Mouse (Mus musculus) gastrocnemius, postnatal 10 days (tissue): ENCODE measurements around the gene Zbtb5. TPM values are rescaled to one million over a fixed set of nuclear protein-coding genes. Genes with fewer than 3 reads are reported as not detected.
A peak's percentile ranks its signal among the peaks of the same experiment; 100 is the strongest.
"Not testable (repeated sequence)": the region's sequence is repeated elsewhere in the genome, so short reads cannot be mapped to it uniquely, and the experiment has no call there.

Source experiments
- DNase-seq: peaks from one replicate; pipeline ENCODE4 v3.0.0; 2021; ENCODE audit warnings: mixed read lengths
- total RNA-seq, 2 experiments: library from RNA; stranded (reverse); gene quantifications; 2 replicates each; pipeline ENCODE4 v1.2.3; 2021

Gene Zbtb5
- total RNA-seq, 2 experiments from 2014 or later: 8.2 to 9.3 TPM

DNA sequence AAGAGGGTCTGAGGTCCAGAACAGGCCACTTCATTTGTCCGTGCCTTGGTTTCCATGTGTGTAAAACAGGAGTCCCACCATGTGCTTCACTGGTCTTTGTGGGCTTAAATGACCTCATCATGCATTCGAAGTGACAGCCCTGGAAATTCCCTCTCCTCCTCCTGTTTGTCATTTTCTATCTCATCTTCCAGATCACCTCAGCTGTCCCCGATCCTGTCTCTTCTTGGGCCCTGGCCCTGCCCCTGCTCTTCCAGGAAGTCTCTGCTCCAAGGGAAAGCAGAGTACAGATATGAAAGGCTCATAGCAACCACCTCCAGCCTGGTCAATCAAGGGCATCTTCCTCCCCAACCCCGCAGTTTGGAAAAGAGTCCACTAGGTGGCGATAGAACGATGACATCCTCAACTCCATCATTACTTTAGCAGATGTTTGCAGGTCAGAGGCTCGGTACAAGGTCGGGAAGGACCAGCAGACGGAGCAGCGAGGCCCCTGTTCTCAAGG lies 41.6 kb downstream of the Zbtb5 start:
- peak; percentile 62 for DNase-seq

DNA sequence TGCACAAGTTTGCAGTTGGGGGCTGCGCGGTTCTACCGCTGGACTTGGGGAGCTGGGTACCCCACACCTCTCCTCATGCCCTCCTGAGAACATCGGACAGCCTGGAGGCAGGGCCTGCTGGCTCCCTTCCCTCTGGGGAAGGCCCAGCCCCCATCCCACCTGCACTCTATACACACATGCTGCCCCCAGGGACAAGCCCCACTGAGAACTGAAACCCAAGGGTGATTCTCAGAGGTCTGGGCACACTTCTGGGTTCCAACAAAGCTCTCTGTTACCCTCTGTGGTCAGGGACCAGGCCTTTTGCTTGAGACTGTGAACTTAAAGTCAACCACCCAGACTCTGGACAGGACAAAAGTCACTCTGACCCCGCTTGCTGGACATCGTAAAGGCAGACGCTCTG lies 42.2 kb downstream of the Zbtb5 start:
- DNase-seq: no peak

DNA sequence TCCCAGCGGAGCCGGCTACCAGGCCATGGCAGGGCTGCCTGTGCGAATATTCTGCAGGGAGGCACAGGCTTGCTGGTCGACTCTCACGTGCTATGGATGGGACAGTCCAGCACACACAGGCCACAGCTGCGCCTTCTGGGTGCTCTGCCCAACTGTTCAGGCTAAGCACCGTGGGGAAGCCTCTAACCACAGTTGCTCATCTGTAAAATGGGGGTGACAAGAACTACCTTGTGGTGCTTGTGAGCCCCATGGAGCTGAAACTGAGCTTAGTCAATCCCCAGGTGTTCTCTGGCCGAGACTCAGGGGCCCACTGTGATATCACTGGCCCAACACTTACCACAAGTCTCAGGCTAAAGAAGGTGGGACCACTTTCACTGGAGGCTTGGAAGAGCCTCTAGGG lies 44.8 kb downstream of the Zbtb5 start:
- DNase-seq: no peak

DNA sequence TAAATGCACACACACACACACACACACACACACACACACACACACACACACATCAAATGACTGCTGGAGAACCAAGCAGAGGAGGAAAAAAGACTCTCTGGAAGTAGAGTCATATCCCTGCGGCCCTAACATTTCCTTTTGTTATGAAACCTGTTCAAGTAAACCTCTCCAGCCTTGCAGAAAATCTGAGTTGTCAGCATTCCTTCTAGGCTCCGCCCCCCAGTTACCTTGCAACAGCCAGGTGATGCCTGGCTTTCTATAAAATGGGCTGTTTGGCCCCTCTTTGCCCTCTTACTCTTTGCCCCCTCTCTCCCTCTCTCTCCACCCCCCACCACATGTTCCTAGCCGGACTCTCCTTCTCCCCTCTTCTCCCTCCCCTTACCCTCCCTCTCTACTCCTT lies 46.5 kb downstream of the Zbtb5 start:
- no peak for DNase-seq

DNA sequence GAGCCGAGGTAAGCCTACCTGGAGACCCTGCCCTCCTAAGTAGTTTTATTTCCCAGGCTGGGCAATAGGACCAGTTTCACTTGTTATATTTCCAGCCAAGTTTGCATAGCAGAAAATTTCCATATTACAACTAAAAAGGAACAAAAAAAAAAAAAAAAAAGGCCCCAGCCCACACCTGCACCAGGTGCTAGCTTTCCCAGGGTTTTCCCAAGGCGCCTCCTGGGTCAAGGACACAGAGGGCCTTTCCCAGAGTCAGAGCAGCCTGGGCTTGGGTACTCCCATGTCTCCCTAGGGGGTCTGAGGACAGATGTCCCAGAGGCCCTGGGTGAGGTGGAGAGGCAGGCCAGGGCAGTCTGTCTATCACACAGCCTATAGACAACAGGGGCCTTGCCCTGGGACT lies 47.0 kb downstream of the Zbtb5 start:
- DNase-seq: no peak

DNA sequence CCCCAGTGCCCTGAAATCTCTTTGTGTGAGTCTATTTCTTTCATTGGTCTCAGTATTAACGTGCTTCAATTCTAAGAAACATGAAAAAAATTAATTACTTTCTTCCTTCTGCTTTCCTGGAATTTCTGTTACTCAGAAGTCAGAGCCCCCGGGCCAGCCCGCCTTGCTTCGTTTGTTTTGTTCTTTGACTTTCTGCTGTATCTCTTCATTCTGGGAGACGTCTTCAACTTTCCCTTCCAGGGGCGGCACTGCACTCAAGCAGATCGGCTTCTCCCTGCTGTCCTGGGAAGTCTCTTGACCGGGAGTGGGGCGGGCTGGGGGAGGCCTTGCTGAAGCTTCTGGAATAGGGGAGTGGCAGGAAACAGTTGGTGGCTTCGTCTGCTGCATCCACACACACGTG lies 49.1 kb downstream of the Zbtb5 start:
- DNase-seq: no peak

DNA sequence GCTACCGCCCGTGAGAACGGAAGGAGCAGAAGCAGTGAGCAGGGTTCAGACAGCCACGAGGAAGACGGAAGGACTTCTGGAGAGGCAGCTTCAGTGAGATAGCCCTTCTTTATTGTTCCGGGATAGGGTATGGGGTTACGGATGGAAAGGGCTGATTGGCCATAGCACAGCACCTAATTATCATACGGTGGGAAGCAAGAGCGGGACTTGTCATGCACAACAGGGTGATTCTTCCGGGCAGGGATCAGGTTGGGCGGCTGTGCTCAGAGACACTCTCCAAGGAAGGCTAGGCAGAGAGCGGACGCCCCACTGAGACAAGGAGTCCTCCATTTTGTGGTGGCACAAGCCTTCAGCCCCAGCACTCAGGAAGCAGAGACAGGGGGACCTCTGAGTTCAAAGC lies 53.0 kb downstream of the Zbtb5 start:
- no peak for DNase-seq

DNA sequence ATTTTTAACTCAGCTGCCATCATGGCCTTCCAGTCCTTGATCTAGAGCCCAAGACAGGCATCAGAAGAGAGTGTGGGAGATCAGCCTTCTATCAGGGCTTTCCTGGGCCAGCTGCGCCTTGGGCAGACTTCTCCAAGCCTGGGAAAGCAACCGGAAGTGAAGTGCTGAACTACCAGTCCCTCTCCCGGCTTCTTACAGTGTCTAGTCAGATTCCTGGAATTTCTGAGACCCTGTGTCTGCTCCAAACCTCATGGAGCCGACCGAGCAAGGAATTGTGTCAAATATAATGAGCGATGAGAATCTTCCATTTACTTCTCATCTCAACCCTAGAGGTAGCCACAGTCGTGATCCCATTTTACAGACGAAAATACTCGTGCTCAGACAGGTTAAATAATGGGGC lies 53.4 kb downstream of the Zbtb5 start:
- no peak for DNase-seq

DNA sequence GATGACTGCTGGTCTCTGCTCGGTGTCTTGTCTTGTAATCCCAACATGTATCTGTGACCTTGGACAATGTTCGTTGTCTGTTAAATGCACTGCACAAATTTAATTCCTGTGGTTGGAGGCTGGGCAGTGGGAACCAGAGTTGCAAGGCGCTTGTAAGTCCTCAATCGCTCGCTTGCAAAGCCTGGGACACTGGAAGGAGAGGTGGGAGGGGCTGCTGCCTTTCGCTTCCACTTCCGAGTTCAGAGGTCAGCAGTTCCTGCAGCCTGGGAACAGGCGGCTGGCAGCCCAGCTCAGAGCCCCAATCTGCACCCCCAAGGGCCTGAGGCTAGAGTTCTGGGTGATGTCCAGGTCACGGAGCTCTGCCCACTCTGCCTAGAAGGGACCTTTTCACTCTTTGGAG lies 59.2 kb downstream of the Zbtb5 start:
- no peak for DNase-seq

DNA sequence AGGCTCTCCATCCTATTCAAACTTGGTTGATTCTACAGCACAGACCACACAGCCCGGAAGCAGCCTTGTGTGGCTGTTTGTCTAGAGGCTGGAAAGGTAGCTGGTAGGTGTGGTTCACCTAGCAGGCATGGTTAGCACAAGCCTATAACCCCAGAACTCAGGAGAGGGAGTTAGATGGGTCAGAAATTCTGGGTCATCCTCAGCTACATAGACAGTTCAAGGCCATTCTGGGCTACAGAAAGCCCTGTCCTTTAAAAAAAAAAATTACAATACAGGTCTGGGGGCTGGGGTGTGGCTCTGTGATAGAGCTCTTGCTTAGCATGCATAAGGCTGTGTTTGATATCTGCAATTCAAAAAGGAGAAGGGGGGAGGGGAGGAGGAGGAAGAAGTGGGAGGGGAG lies 63.9 kb downstream of the Zbtb5 start:
- no peak for DNase-seq

DNA sequence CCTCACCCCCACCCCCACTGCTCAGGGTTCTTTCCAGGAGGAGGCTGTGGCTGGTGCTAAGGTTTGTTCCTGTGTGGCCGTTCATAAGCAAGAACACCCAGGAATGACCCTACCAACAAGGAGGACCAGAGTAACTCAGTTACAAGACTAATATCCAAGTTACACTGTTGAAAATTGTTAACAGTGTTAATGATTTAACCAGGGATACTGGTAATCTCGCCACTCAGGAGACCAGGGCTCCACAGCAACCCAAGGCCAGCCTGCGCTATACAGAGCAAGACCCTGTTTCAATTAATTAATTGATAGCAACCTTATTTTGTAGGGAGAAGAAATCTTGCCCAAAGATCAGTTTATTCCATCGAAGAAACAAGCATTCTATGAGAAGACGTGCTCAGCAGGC lies 64.7 kb downstream of the Zbtb5 start:
- DNase-seq: no peak

DNA sequence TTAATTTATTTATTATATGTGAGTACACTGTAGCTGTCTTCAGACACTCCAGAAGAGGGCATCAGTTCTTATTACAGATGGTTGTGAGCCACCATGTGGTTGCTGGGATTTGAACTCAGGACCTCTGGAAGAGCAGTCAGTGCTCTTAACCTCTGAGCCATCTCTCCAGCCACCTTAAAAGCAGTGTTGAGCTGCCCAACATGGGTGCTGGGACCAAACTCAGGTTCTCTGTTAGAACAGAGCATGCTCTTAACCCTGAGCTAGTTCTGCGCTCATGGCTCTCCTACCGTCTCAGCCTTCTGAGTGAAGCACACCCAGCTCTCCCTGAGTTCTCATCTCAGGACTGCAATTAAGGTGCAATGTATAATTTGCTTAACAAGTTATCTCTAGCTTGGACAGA lies 66.1 kb downstream of the Zbtb5 start:
- DNase-seq: not testable (repeated sequence)

DNA sequence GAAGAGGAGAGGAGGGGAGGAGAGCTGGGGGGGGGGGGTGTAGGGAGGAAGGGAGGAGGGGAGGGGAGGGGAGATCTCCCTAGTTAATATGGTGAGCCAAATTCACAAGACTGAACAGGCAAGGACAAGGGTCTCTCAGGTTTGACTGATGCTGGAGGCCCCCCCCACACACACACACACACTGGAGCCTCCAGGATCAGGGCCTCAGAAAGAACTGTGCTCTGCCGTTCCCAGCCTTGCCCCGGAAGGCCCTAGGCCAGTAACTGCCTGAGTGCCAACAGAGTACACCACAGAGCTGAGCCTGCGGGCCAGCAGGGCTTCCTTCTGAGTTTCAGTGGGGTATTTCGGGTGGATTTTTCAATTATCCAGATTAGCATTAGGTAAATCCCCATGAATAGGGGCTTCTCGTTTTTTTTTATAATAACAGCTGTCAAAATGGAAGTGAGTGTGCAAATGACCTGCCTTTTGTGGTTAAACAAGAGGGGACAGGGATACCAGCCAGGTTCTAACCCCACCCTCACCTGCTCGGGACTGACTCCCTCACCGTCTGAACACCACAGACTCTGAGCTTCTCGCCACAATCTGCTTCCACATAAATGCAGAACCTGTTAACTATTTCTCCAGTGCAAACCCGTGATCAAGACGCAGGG lies 67.7 kb downstream of the Zbtb5 start:
- DNase-seq: no peak

DNA sequence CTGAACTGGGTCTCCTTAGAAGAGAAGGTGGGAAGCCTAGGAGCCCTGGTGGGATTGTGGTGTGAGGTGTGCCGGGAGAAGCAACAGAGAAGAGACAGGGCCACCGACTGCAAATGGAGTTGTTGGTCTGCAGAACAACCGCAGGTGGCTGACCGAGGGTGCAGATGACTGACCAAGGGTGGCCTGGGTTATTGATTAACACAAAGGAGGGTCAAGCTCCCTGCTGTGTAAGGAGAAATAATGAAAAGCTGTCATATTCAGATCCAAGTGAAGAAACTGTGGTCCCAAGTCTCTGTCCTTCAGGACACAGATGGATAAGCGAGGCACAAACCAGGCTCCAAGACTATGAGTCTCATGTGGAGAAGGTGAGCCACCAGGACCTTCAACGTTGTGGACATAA lies 68.7 kb downstream of the Zbtb5 start:
- no peak for DNase-seq

DNA sequence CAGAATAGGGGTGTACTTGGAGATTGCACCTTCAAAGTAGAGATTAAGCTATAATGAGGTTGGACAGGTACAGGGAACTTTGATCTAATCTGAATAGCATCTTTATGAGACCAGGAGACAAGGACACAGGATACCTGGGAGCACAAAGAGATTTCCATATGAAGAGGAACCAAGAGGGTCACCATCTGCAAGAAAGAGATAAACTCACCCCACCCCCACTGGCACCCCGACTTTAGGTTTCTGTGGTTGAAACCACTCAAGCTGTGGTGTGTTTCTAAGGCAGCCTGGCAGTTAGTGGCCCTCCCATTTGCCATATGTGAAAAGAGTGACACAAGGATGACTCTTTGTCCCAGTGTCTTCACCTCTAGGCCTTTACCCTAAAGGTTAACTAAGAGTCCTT lies 70.0 kb downstream of the Zbtb5 start:
- no peak for DNase-seq

Other genes starting within 250 kb of the Zbtb5 start
- gene Grhpr, start 31.0 kb downstream of the Zbtb5 start, total RNA-seq: 10 to 100 TPM; 31.6 to 33.7 TPM
- 1 to 10 TPM; 6.7 to 8.2 TPM for gene Polr1e, start 6.2 kb upstream of the Zbtb5 start, total RNA-seq
- gene Fbxo10, start 72.2 kb upstream of the Zbtb5 start, total RNA-seq: 1 to 10 TPM; 6.6 to 8.0 TPM
- 10 to 100 TPM; 76.8 to 83.7 TPM for gene Tomm5, start 95.7 kb upstream of the Zbtb5 start, total RNA-seq
- 1 to 10 TPM; 3.6 to 3.9 TPM for gene Frmpd1, start 172.5 kb upstream of the Zbtb5 start, total RNA-seq